Mouse (Mus musculus) embryonic fibroblast, embryonic 13.5 days (primary cell): ENCODE data around the gene Ift22. TPM values are rescaled to one million over a fixed set of nuclear protein-coding genes. Genes with fewer than 3 reads are reported as not detected.

Experiments used
- H3K27ac ChIP-seq: 2 replicates; pipeline ENCODE4 v1.5.1; 2012; ENCODE audit warnings: low read length, control low read depth, inconsistent platforms; ENCODE audit not compliant: insufficient read depth
- H3K4me1 ChIP-seq: 2 replicates; pipeline ENCODE4 v1.6.1; 2011; ENCODE audit warnings: low read length; ENCODE audit not compliant: control insufficient read depth, insufficient read depth
- H3K4me3 ChIP-seq: 2 replicates; pipeline ENCODE4 v1.5.1; 2011; ENCODE audit warnings: mild to moderate bottlenecking, control low read depth, low read length; ENCODE audit not compliant: insufficient read depth
- CTCF ChIP-seq: IDR thresholded peaks from 2 replicates; pipeline ENCODE4 v1.5.1; 2011; ENCODE audit warnings: mild to moderate bottlenecking, control low read depth, low read length, moderate library complexity, borderline replicate concordance; ENCODE audit not compliant: insufficient read depth
- POLR2A ChIP-seq: IDR thresholded peaks from 2 replicates; pipeline ENCODE4 v1.6.1; 2011; ENCODE audit warnings: low read depth, mild to moderate bottlenecking, control low read depth, low read length, moderate library complexity
- polyA plus RNA-seq: library from polyadenylated mRNA; stranded (reverse); fragments of >200 nt; gene quantifications from 2 replicates; pipeline ENCODE4 v1.2.4, GENCODE M21; 2011; ENCODE audit warnings: low read depth; ENCODE audit not compliant: missing spikeins, insufficient read length

Gene Ift22
- polyA plus RNA-seq = 30.0 and 32.3 TPM in 2 replicates

- H3K4me3 ChIP-seq = peak within 1 kb of the TSS; percentile 86
- no peak within 1 kb of the TSS for H3K27ac ChIP-seq
Observed at GRCm38 (mm10) chr5:136907991-136908857, at the start of gene Ift22. Ift22 (plus strand) TSS chr5:136908150.

GRCm38 (mm10) chr5:136861191-136861940, 46.6 kb upstream of the Ift22 start:
- TF ChIP-seq CTCF (no peak), POLR2A (no peak)
- H3K4me1 ChIP-seq = no peaks in the 10 kb centered on the region
- H3K27ac ChIP-seq = no peak overlapping the region
- no peak overlapping the region for H3K4me3 ChIP-seq

More at GRCm38 (mm10) chr5:136907991-136908857, at the start of gene Ift22:
- no peaks in the 10 kb centered on the region for H3K4me1 ChIP-seq
- no peak for TF ChIP-seq CTCF
- TF ChIP-seq POLR2A = no peak

GRCm38 (mm10) chr5:136862806-136863205, 45.1 kb upstream of the Ift22 start:
- Histone ChIP-seq H3K4me1 (no peaks in the 10 kb centered on the region), H3K27ac (no peak overlapping the region), H3K4me3 (no peak overlapping the region)
- TF ChIP-seq POLR2A (no peak), CTCF (no peak)

DNA sequence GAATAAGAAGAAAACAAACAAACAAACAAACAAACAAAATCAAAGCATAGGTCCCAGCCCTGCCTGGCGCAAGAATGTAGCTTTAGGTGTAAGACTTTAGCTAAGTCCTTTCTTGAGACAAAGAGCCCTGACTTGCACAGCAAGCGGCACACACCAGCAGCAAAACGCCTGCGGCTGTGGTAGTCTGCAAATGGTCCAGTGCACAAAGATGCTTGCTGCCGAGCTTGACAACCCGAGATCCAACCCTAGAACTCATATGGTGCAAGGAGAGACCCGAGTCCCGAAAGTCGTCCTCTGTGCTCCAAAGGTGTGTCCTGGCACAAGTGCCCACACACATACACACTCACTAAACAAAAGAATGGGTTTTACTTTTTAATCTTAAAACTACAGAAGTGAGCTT, 44.7 kb upstream of the Ift22 start:
- Histone ChIP-seq H3K4me1 (no peaks in the 10 kb centered on the region), H3K27ac (no peak overlapping the region), H3K4me3 (no peak overlapping the region)
- TF ChIP-seq POLR2A = no peak
- no peak for TF ChIP-seq CTCF

GRCm38 (mm10) chr5:136863961-136864674, 43.8 kb upstream of the Ift22 start:
- H3K4me1 ChIP-seq = no peaks in the 10 kb centered on the region
- no peak for TF ChIP-seq POLR2A
- no peak for TF ChIP-seq CTCF

GRCm38 (mm10) chr5:136867706-136868105, 40.2 kb upstream of the Ift22 start:
- Histone ChIP-seq H3K27ac (no peak overlapping the region), H3K4me1 (no peaks in the 10 kb centered on the region), H3K4me3 (no peak overlapping the region)
- no peak for TF ChIP-seq POLR2A
- no peak for TF ChIP-seq CTCF

More at GRCm38 (mm10) chr5:136863961-136864674, 43.8 kb upstream of the Ift22 start:
- Histone ChIP-seq H3K4me3 (no peak overlapping the region), H3K27ac (no peak overlapping the region)

GRCm38 (mm10) chr5:136869451-136870114, 38.4 kb upstream of the Ift22 start:
- no peak overlapping the region for H3K4me3 ChIP-seq
- TF ChIP-seq POLR2A (no peak), CTCF (no peak)
- H3K4me1 ChIP-seq = no peaks in the 10 kb centered on the region
- H3K27ac ChIP-seq = no peak overlapping the region

DNA sequence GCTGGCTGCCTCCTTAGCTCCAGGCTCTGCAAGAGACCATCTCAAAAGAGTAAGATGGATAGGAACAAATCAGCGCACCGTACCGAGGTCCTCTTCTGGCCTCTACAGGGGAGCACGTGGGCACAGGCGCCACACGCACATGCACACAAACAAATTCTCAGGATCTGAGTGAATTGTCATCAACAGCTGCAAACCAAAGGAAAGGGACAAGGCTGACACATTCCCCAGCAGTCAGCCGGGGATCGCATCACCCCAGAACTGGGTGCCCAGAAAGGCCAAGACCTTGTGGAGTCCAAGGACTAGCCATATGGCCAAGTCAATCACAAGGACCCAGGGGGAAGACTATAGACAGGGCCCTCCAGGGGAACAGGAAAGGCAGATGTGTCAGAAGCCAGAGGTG, 35.5 kb upstream of the Ift22 start:
- TF ChIP-seq POLR2A (no peak), CTCF (no peak)
- Histone ChIP-seq H3K27ac (no peak overlapping the region), H3K4me1 (no peaks in the 10 kb centered on the region), H3K4me3 (no peak overlapping the region)

DNA sequence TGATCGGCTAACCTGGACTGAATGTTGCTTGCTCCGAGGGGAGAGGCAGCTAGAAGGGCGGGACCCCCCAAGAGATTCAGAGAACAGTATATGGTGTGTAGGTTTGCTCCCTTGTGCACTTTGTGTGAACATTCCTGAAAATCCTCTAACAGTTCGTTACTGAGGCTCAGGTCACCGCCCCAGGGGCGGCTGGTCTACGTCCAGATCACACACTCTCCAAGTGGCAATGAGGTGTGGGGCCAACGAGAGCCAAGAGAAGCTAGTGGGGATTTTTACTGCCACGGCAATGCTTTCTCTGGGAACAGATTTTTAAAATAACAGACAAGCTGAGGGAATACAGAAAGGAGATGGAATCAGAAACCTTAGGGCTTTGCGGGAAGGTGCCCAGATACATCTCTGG, 33.7 kb upstream of the Ift22 start:
- Histone ChIP-seq H3K27ac (no peak overlapping the region), H3K4me1 (no peaks in the 10 kb centered on the region), H3K4me3 (no peak overlapping the region)
- TF ChIP-seq POLR2A (no peak), CTCF (no peak)
